18 mouse cellular contexts compared by ENCODE assay signal in genomic region chr9:46198936-46199335, GRCm38 (mm10). TPM values are rescaled to one million over a fixed set of nuclear protein-coding genes. Genes with fewer than 3 reads are reported as not detected.
"Had no signal": no experiment of that assay in that cellular context is flagged by ENCODE, and none has a peak within 500 bp of the region (broad histone marks: within the 10 kb centered on the region; RNA-seq: fewer than 3 reads in every experiment).

No protein-coding gene starts in this region.

- H3K9ac ChIP-seq: limb, embryonic 15.5 days; liver, embryonic 15.5 days; lung, embryonic 14.5 days; neural tube, embryonic 15.5 days had no signal

- H3K4me3 ChIP-seq: limb, embryonic 15.5 days; liver, embryonic 15.5 days; midbrain, embryonic 10.5 days; myocyte; neural tube, embryonic 15.5 days had no signal

- H3K27me3 ChIP-seq: limb, embryonic 15.5 days; liver, embryonic 15.5 days; neural tube, embryonic 15.5 days had no signal

- H3K4me2 ChIP-seq: limb, embryonic 15.5 days; liver, embryonic 15.5 days; lung, embryonic 14.5 days; neural tube, embryonic 15.5 days had no signal

- H3K9me3 ChIP-seq: limb, embryonic 15.5 days; liver, embryonic 15.5 days; midbrain, embryonic 10.5 days; neural tube, embryonic 15.5 days had no signal

- DNase-seq: kidney, postnatal 14 days; lung, embryonic 14.5 days; lung, postnatal 10 days; lung, postnatal 4 days; midbrain, embryonic 14.5 days; thymus, postnatal 4 days had no signal

- H3K27ac ChIP-seq: limb, embryonic 15.5 days; liver, embryonic 15.5 days; midbrain, embryonic 10.5 days; neural tube, embryonic 15.5 days; stomach, postnatal 0 days had no signal

- H3K4me1 ChIP-seq: limb, embryonic 15.5 days; midbrain, embryonic 10.5 days; neural tube, embryonic 15.5 days had no signal

RNA-seq across cellular contexts. Expression of gene Apoa1, which starts 29.4 kb away (rescaled TPM):
- total RNA-seq: layer of hippocampus, postnatal 36 days; left cerebral cortex, postnatal 25 days; megakaryocyte, adult 5-6 weeks had no signal
- polyA plus RNA-seq: myocyte had no signal

RNA-seq across cellular contexts. Expression of gene Apoc3, which starts 36.5 kb away (rescaled TPM):
- total RNA-seq: megakaryocyte, adult 5-6 weeks had no signal
- polyA plus RNA-seq: limb, embryonic 11.5 days; limb, embryonic 15.5 days; lung, embryonic 14.5 days; midbrain, embryonic 10.5 days; midbrain, embryonic 14.5 days; myocyte; neural tube, embryonic 11.5 days; neural tube, embryonic 15.5 days had no signal

RNA-seq across cellular contexts. Expression of gene Apoa4, which starts 41.6 kb away (rescaled TPM):
- total RNA-seq: layer of hippocampus, postnatal 36 days; left cerebral cortex, adult 8-10 months; left cerebral cortex, postnatal 25 days; megakaryocyte, adult 5-6 weeks had no signal
- polyA plus RNA-seq: limb, embryonic 11.5 days; limb, embryonic 15.5 days; lung, embryonic 14.5 days; midbrain, embryonic 10.5 days; midbrain, embryonic 14.5 days; myocyte; neural tube, embryonic 11.5 days; neural tube, embryonic 15.5 days had no signal
